Mouse (Mus musculus): ENCODE results near the gene Tsnaxip1. TPM values are rescaled to one million over a fixed set of nuclear protein-coding genes. Genes with fewer than 3 reads are reported as not detected.

Tsnaxip1 gene
- polyA plus RNA-seq (2015; fragmentation: Nextera tagmentation; extraction: Ambion mirVana) = 0.62 and 1.1 TPM in 2 replicates

GRCm38 (mm10) chr8:105826861-105827848 lies at the start of gene Tsnaxip1, which contains the start of gene Ranbp10:
Tsnaxip1 (plus strand) TSS chr8:105827731.
Ranbp10 (minus strand) TSS chr8:105827350.
- Histone ChIP-seq H3K4me3 (peak within 1 kb of the TSS; percentile 99), H3K9me3 (no peaks in the 10 kb centered on the region), H3K4me2 (peak within 1 kb of the TSS; percentile 94), H3K4me1 (replicated peaks) (peaks cover 29% of the 10 kb centered on the region), H3K9ac (peak within 1 kb of the TSS; percentile 95), H3K27ac (replicated peaks) (peak within 1 kb of the TSS; percentile 88), H3K27me3 (no peaks in the 10 kb centered on the region), H3K36me3 (peaks cover 20% of the 10 kb centered on the region)
- ATAC-seq (ENCODE audit: low FRiP score, low read depth) = peak; percentile 99
- under 1% methylated on average over 46 of the region's 52 CpGs for WGBS

GRCm38 (mm10) chr8:105777833-105778232 lies 49.7 kb upstream of the Tsnaxip1 start:
- H3K27ac ChIP-seq (replicated peaks) = no peak overlapping the region
- no peak for ATAC-seq (ENCODE audit: low FRiP score, low read depth)
- no peaks in the 10 kb centered on the region for H3K27me3 ChIP-seq
- no peak overlapping the region for H3K9ac ChIP-seq
- no peak overlapping the region for H3K4me3 ChIP-seq
- H3K36me3 ChIP-seq = peaks cover 66% of the 10 kb centered on the region
- no peaks in the 10 kb centered on the region for H3K9me3 ChIP-seq
- no peaks in the 10 kb centered on the region for H3K4me1 ChIP-seq (replicated peaks)
- WGBS = 98% methylated on average over 2 of the region's 2 CpGs
- no peak overlapping the region for H3K4me2 ChIP-seq

GRCm38 (mm10) chr8:105780298-105780697 lies 47.2 kb upstream of the Tsnaxip1 start:
- 91% methylated on average over 5 of the region's 5 CpGs for WGBS
- H3K9me3 ChIP-seq = no peaks in the 10 kb centered on the region
- no peaks in the 10 kb centered on the region for H3K4me1 ChIP-seq (replicated peaks)
- H3K27me3 ChIP-seq = no peaks in the 10 kb centered on the region
- H3K4me2 ChIP-seq = no peak overlapping the region
- H3K27ac ChIP-seq (replicated peaks) = no peak overlapping the region
- no peak overlapping the region for H3K4me3 ChIP-seq
- peaks cover 54% of the 10 kb centered on the region for H3K36me3 ChIP-seq
- no peak for ATAC-seq (ENCODE audit: low FRiP score, low read depth)
- no peak overlapping the region for H3K9ac ChIP-seq

GRCm38 (mm10) chr8:105788241-105788640 lies 39.3 kb upstream of the Tsnaxip1 start:
- ATAC-seq (ENCODE audit: low FRiP score, low read depth) = no peak
- 93% methylated on average over 2 of the region's 2 CpGs for WGBS
- Histone ChIP-seq H3K27ac (replicated peaks) (no peak overlapping the region), H3K4me1 (replicated peaks) (no peaks in the 10 kb centered on the region), H3K4me3 (no peak overlapping the region), H3K9me3 (no peaks in the 10 kb centered on the region), H3K4me2 (no peak overlapping the region), H3K9ac (no peak overlapping the region), H3K27me3 (no peaks in the 10 kb centered on the region), H3K36me3 (peaks cover 13% of the 10 kb centered on the region)

DNA sequence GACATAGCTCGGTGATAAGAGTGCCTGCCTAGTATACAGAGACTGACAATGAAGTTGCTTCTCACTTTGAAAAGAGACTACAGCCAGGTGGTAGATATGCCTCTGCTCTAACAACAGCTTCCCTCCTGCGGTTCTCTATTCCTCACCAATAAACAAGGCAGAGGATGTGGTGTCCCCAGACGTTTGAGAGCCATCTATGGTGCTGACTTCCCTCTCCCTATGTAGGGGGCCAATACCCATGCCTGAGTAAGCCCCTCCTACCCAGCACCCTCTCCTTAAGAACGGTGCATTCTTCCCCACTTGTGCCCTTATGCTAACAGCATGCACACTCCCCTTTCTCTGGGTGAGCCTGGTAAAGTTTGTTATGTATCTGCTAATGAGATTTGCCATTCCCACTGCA lies 38.6 kb upstream of the Tsnaxip1 start:
- no peaks in the 10 kb centered on the region for H3K9me3 ChIP-seq
- no peak overlapping the region for H3K27ac ChIP-seq (replicated peaks)
- 67% methylated on average over 4 of the region's 4 CpGs for WGBS
- H3K4me1 ChIP-seq (replicated peaks) = no peaks in the 10 kb centered on the region
- no peak overlapping the region for H3K4me2 ChIP-seq
- no peak overlapping the region for H3K9ac ChIP-seq
- no peak for ATAC-seq (ENCODE audit: low FRiP score, low read depth)
- no peak overlapping the region for H3K4me3 ChIP-seq
- no peaks in the 10 kb centered on the region for H3K27me3 ChIP-seq
- H3K36me3 ChIP-seq = peaks cover 12% of the 10 kb centered on the region

DNA sequence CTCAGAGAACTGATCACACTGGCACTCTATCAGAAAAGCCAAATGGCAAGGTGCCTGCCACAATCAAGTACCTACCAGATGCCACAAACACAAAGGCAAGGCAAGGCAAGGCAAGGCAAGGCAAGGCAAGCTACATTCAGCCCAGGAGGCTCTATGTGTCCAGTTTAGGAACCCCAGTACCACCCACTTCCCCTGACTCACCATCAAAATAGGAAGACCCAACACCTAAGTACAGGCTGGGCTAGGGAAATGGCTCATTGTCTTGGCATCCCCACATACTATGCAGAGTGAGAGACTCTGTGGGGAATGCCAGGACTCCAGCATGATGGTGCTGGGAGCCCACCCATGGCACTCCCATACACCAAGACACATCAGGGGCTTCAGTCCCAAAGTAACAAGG lies 37.9 kb upstream of the Tsnaxip1 start:
- no peaks in the 10 kb centered on the region for H3K9me3 ChIP-seq
- H3K4me2 ChIP-seq = no peak overlapping the region
- ATAC-seq (ENCODE audit: low FRiP score, low read depth) = no peak
- H3K27me3 ChIP-seq = no peaks in the 10 kb centered on the region
- H3K36me3 ChIP-seq = peaks cover 11% of the 10 kb centered on the region
- H3K4me3 ChIP-seq = no peak overlapping the region
- no peaks in the 10 kb centered on the region for H3K4me1 ChIP-seq (replicated peaks)
- H3K9ac ChIP-seq = no peak overlapping the region
- no peak overlapping the region for H3K27ac ChIP-seq (replicated peaks)

DNA sequence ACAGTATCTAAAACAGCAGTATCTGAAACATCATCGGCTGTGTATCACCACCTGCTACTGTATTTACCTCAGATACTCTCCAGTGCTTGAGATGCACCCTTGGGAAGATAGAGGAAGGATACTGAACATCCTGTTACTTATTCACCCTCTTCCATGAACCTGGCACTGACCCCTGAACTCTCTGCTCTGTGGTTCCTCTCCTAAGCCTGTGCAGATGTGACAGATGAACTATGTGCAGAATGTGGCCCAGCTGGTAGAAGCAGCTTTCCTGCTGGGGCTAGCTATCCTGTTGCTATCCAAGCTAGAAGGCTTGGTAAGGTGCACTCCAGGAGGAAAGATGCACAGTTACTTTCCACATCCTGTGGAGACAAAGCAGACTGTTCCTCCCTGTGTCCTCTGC lies 34.2 kb upstream of the Tsnaxip1 start:
- 96% methylated on average over 1 of the region's 1 CpGs for WGBS
- H3K36me3 ChIP-seq = no peaks in the 10 kb centered on the region

DNA sequence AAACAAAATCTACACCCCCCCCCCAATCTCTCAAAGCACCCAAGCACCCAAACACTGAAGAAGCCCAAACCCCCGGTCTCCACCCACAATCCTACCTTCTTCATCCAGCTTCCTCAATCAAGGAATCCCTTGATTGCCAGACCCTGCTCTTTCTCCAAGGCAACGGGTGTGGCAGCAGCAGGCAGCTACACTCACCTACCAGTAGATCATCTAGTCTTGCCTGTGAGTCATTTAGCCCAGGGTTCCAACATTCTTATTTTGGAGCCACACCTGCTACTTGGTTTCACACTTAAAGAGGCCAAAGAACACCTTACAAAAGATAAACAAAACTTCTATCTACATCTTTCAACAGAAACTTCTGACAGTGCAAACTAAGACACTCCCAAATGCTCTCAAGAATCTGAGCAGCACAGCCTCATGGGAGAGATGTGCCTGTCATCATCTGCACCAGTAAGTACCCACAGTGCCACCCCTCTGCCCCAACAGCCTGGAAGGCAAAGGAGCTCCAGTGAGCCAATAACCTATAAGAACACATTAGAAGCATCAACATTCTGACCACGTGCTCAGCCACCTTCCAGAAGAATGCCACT lies 33.4 kb upstream of the Tsnaxip1 start:
- 94% methylated on average over 3 of the region's 3 CpGs for WGBS
- no peak overlapping the region for H3K4me3 ChIP-seq

More for the DNA sequence above, 34.2 kb upstream of the Tsnaxip1 start:
- H3K9me3 ChIP-seq = no peaks in the 10 kb centered on the region
- no peak overlapping the region for H3K4me2 ChIP-seq
- no peak for ATAC-seq (ENCODE audit: low FRiP score, low read depth)
- no peak overlapping the region for H3K9ac ChIP-seq
- no peaks in the 10 kb centered on the region for H3K27me3 ChIP-seq
- no peak overlapping the region for H3K4me3 ChIP-seq
- no peaks in the 10 kb centered on the region for H3K4me1 ChIP-seq (replicated peaks)
- no peak overlapping the region for H3K27ac ChIP-seq (replicated peaks)

GRCm38 (mm10) chr8:105795785-105796184 lies 31.7 kb upstream of the Tsnaxip1 start:
- Histone ChIP-seq H3K9me3 (no peaks in the 10 kb centered on the region), H3K4me2 (no peak overlapping the region), H3K9ac (no peak overlapping the region), H3K27me3 (no peaks in the 10 kb centered on the region), H3K36me3 (no peaks in the 10 kb centered on the region), H3K4me1 (replicated peaks) (peaks cover 12% of the 10 kb centered on the region), H3K4me3 (no peak overlapping the region), H3K27ac (replicated peaks) (no peak overlapping the region)
- ATAC-seq (ENCODE audit: low FRiP score, low read depth) = no peak
- 90% methylated on average over 1 of the region's 1 CpGs for WGBS

More for the DNA sequence above, 33.4 kb upstream of the Tsnaxip1 start:
- Histone ChIP-seq H3K27ac (replicated peaks) (no peak overlapping the region), H3K9ac (no peak overlapping the region), H3K36me3 (no peaks in the 10 kb centered on the region), H3K9me3 (no peaks in the 10 kb centered on the region), H3K4me2 (no peak overlapping the region), H3K4me1 (replicated peaks) (peaks cover 6% of the 10 kb centered on the region), H3K27me3 (no peaks in the 10 kb centered on the region)
- ATAC-seq (ENCODE audit: low FRiP score, low read depth) = no peak

DNA sequence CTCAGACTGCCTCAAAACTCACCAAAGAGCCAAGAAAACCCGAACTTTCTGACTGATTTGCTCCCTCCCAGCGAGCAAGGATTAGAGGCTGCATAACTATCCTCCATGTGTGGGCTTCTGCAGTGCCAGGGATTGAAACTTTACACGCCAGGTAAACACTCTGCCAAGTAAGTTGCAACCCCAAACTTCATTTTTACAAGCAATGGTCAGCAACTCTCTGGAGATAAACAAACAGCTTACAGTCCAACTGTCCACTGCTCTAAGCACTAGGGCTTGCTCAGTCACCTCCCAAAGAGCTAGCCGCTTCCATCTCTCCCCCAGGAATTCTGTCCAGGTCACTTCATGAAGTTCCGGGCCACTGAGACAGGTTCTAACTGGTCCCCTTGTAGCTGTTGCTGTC lies 29.1 kb upstream of the Tsnaxip1 start:
- no peaks in the 10 kb centered on the region for H3K9me3 ChIP-seq
- no peak overlapping the region for H3K4me2 ChIP-seq
- H3K27me3 ChIP-seq = no peaks in the 10 kb centered on the region
- H3K27ac ChIP-seq (replicated peaks) = no peak overlapping the region
- H3K9ac ChIP-seq = no peak overlapping the region
- no peaks in the 10 kb centered on the region for H3K36me3 ChIP-seq
- WGBS = 94% methylated on average over 5 of the region's 5 CpGs
- peaks cover 12% of the 10 kb centered on the region for H3K4me1 ChIP-seq (replicated peaks)
- no peak for ATAC-seq (ENCODE audit: low FRiP score, low read depth)
- no peak overlapping the region for H3K4me3 ChIP-seq

- Histone ChIP-seq H3K4me1 (replicated peaks) (peaks cover 12% of the 10 kb centered on the region), H3K9ac (no peak overlapping the region), H3K9me3 (no peaks in the 10 kb centered on the region), H3K4me3 (no peak overlapping the region), H3K4me2 (no peak overlapping the region), H3K27ac (replicated peaks) (peak overlapping the region; percentile 38; the same call in 1 of the 2 replicates), H3K27me3 (no peaks in the 10 kb centered on the region), H3K36me3 (no peaks in the 10 kb centered on the region)
- ATAC-seq (ENCODE audit: low FRiP score, low read depth) = peak; percentile 54; the same call in 1 of the 2 replicates
- WGBS = 56% methylated on average over 8 of the region's 8 CpGs
Observed at GRCm38 (mm10) chr8:105799091-105799812, 28.3 kb upstream of the Tsnaxip1 start.
